Comparison of ENCODE assay signal across 12 mouse cellular contexts in genomic region chr7:80189147-80189933, GRCm38 (mm10). TPM values are rescaled to one million over a fixed set of nuclear protein-coding genes. Genes with fewer than 3 reads are reported as not detected.
DNase-seq lines count a peak whose midpoint lies in the region; ATAC-seq and TF ChIP-seq lines count a peak whose summit lies in the region.
"Had no signal": no experiment of that assay in that cellular context is flagged by ENCODE, and none has a peak within 500 bp of the region (broad histone marks: within the 10 kb centered on the region; RNA-seq: fewer than 3 reads in every experiment).

No protein-coding gene starts in this region.

- peak overlapping the region; percentile 51; the same call in 1 of the 2 replicates for H3K27ac ChIP-seq in heart, embryonic 16.5 days (ENCODE audit: low read length)
- no peak overlapping the region for H3K27ac ChIP-seq in heart, embryonic 10.5 days
- no peak overlapping the region for H3K27ac ChIP-seq in MEL (ENCODE audit: control insufficient read depth, low read depth, low read length)
- no peak overlapping the region for H3K27ac ChIP-seq in forebrain, postnatal 0 days (ENCODE audit: low read depth, low read length)
- peak overlapping the region; percentile 32; the same call in 1 of the 2 replicates for H3K27ac ChIP-seq in midbrain, postnatal 0 days (ENCODE audit: low read depth, low read length)
- H3K27ac ChIP-seq: heart, embryonic 15.5 days; limb, embryonic 13.5 days had no signal

- no peaks in the 10 kb centered on the region for H3K27me3 ChIP-seq in heart, embryonic 16.5 days (ENCODE audit: control insufficient read depth, insufficient read depth, low read length)
- no peaks in the 10 kb centered on the region for H3K27me3 ChIP-seq in heart, embryonic 10.5 days (ENCODE audit: insufficient read depth, poor library complexity, severe bottlenecking)
- no peaks in the 10 kb centered on the region for H3K27me3 ChIP-seq in MEL (ENCODE audit: control insufficient read depth in 1 of 2, insufficient read depth in 2 of 2, low read length in 2 of 2)
- H3K27me3 ChIP-seq in forebrain, postnatal 0 days (ENCODE audit: insufficient read depth, low read length): no peaks in the 10 kb centered on the region
- H3K27me3 ChIP-seq in midbrain, postnatal 0 days (ENCODE audit: insufficient read depth, low read length): no peaks in the 10 kb centered on the region
- H3K27me3 ChIP-seq: heart, embryonic 15.5 days; limb, embryonic 13.5 days had no signal

- H3K9me3 ChIP-seq in heart, embryonic 16.5 days (replicated peaks; ENCODE audit: control insufficient read depth, low read length): no peaks in the 10 kb centered on the region
- no peaks in the 10 kb centered on the region for H3K9me3 ChIP-seq in heart, embryonic 10.5 days
- H3K9me3 ChIP-seq in MEL (replicated peaks; ENCODE audit: insufficient read depth, low read length): no peaks in the 10 kb centered on the region
- no peaks in the 10 kb centered on the region for H3K9me3 ChIP-seq in forebrain, postnatal 0 days (ENCODE audit: low read length)
- H3K9me3 ChIP-seq in midbrain, postnatal 0 days (ENCODE audit: low read length): no peaks in the 10 kb centered on the region
- H3K9me3 ChIP-seq: G1E; heart, embryonic 15.5 days; limb, embryonic 13.5 days had no signal

- no peak for TF ChIP-seq EP300 in MEL (IDR thresholded peaks at IDR 0.05; ENCODE audit: low read depth in 1 of 2, low read length in 2 of 2)

- H3K79me2 ChIP-seq in MEL (ENCODE audit: control insufficient read depth, insufficient read depth, low read length, poor library complexity): no peaks in the 10 kb centered on the region; the same call in 1 of the 2 replicates

- no peak for TF ChIP-seq CTCF in MEL (IDR thresholded peaks at IDR 0.05 in 2 of 3, conservative IDR thresholded peaks at IDR 0.05 in 1 of 3; ENCODE audit: control insufficient read depth in 1 of 3, insufficient read depth in 1 of 3, low read depth in 2 of 3, low read length in 3 of 3, poor library complexity in 1 of 3, severe bottlenecking in 1 of 3)
- no peak for TF ChIP-seq CTCF in forebrain, postnatal 0 days (IDR thresholded peaks at IDR 0.05; ENCODE audit: low read depth)
- no peak for TF ChIP-seq CTCF in midbrain, postnatal 0 days (IDR thresholded peaks at IDR 0.05)

- intact Hi-C loops in left cerebral cortex, postnatal 14 days (cut with DNase I): no loop called here

- no peaks in the 10 kb centered on the region for H3K36me3 ChIP-seq in heart, embryonic 16.5 days (ENCODE audit: control insufficient read depth, insufficient read depth)
- no peaks in the 10 kb centered on the region for H3K36me3 ChIP-seq in heart, embryonic 10.5 days
- H3K36me3 ChIP-seq in MEL (ENCODE audit: control insufficient read depth in 1 of 2, insufficient read depth in 2 of 2, low read length in 2 of 2): peaks cover 0 to 14% of the 10 kb centered on the region in 2 experiments; a peak in 2 of 4 replicates
- H3K36me3 ChIP-seq in forebrain, postnatal 0 days (ENCODE audit: insufficient read depth): no peaks in the 10 kb centered on the region
- no peaks in the 10 kb centered on the region for H3K36me3 ChIP-seq in midbrain, postnatal 0 days (ENCODE audit: insufficient read depth, low read length)
- H3K36me3 ChIP-seq: heart, embryonic 15.5 days; limb, embryonic 13.5 days had no signal

- peaks cover 66% of the 10 kb centered on the region for H3K4me1 ChIP-seq in heart, embryonic 16.5 days (ENCODE audit: control insufficient read depth, insufficient read depth, low read length)
- peaks cover 70% of the 10 kb centered on the region for H3K4me1 ChIP-seq in heart, embryonic 10.5 days
- peaks cover 12 to 28% of the 10 kb centered on the region in 2 experiments for H3K4me1 ChIP-seq in MEL (ENCODE audit: control insufficient read depth in 1 of 2, insufficient read depth in 2 of 2, low read length in 2 of 2)
- H3K4me1 ChIP-seq in forebrain, postnatal 0 days (ENCODE audit: insufficient read depth): peaks cover 40% of the 10 kb centered on the region
- peaks cover 9% of the 10 kb centered on the region; the same call in 1 of the 2 replicates for H3K4me1 ChIP-seq in midbrain, postnatal 0 days (ENCODE audit: insufficient read depth, low read length)

- no peak for TF ChIP-seq RAD21 in MEL (IDR thresholded peaks at IDR 0.05; ENCODE audit: low read depth, low read length)

- no peak for TF ChIP-seq POLR2A in MEL (IDR thresholded peaks at IDR 0.05; ENCODE audit: control insufficient read depth in 1 of 2, insufficient read depth in 1 of 2, low read depth in 1 of 2, low read length in 2 of 2, poor library complexity in 1 of 2)

- peak overlapping the region; percentile 15; the same call in 1 of the 2 replicates for H3K9ac ChIP-seq in heart, embryonic 16.5 days (ENCODE audit: low read length)
- no peak overlapping the region for H3K9ac ChIP-seq in MEL (ENCODE audit: control insufficient read depth, low read depth, low read length, poor library complexity, severe bottlenecking)
- no peak overlapping the region for H3K9ac ChIP-seq in forebrain, postnatal 0 days
- H3K9ac ChIP-seq in midbrain, postnatal 0 days (replicated peaks; ENCODE audit: low read length, poor library complexity, severe bottlenecking): 0 out of 2 replicates have a peak overlapping the region, but pooled peaks have one; percentile 13
- H3K9ac ChIP-seq: heart, embryonic 15.5 days; limb, embryonic 13.5 days had no signal

- WGBS in heart, embryonic 16.5 days: 57% methylated on average over 11 of the region's 11 CpGs
- WGBS in heart, embryonic 10.5 days: 69% methylated on average over 11 of the region's 11 CpGs
- 27% methylated on average over 11 of the region's 11 CpGs for WGBS in forebrain, postnatal 0 days
- WGBS in midbrain, postnatal 0 days: 38% methylated on average over 11 of the region's 11 CpGs

- DNase-seq in heart, embryonic 10.5 days (ENCODE audit: low spot score): no peak
- DNase-seq in MEL (ENCODE audit: low read depth, low spot score): no peak
- DNase-seq in forebrain, postnatal 0 days: no peak
- peak; percentile 50 for DNase-seq in midbrain, postnatal 0 days (ENCODE audit: low spot score)
- DNase-seq in urinary bladder, postnatal 14 days (ENCODE audit: low spot score): no peak
- no peak for DNase-seq in left cerebral cortex, postnatal 14 days (ENCODE audit: low spot score in 2 of 2)
- DNase-seq in lung, postnatal 10 days: no peak

- no peak overlapping the region for H3K4me3 ChIP-seq in heart, embryonic 16.5 days (ENCODE audit: low read length)
- H3K4me3 ChIP-seq in heart, embryonic 10.5 days: no peak overlapping the region
- no peak overlapping the region for H3K4me3 ChIP-seq in MEL (ENCODE audit: control insufficient read depth in 1 of 2, insufficient read depth in 1 of 2, low read depth in 2 of 2, low read length in 2 of 2)
- no peak overlapping the region for H3K4me3 ChIP-seq in forebrain, postnatal 0 days (ENCODE audit: low read depth, low read length)
- no peak overlapping the region for H3K4me3 ChIP-seq in midbrain, postnatal 0 days (ENCODE audit: low read depth, low read length)
- H3K4me3 ChIP-seq: heart, embryonic 15.5 days; limb, embryonic 13.5 days had no signal

- H3K4me2 ChIP-seq in heart, embryonic 16.5 days (ENCODE audit: low read depth, low read length): no peak overlapping the region
- 0 out of 2 replicates have a peak overlapping the region, but pooled peaks have one; percentile 4 for H3K4me2 ChIP-seq in forebrain, postnatal 0 days (ENCODE audit: low read depth)
- H3K4me2 ChIP-seq in midbrain, postnatal 0 days (ENCODE audit: low read depth, low read length, poor library complexity, severe bottlenecking): peak overlapping the region; percentile 9; the same call in 1 of the 2 replicates
- H3K4me2 ChIP-seq: heart, embryonic 15.5 days; limb, embryonic 13.5 days had no signal

- ATAC-seq in heart, embryonic 16.5 days (replicated peaks; ENCODE audit: extremely low read depth, insufficient read depth, low FRiP score): no peak
- no peak for ATAC-seq in forebrain, postnatal 0 days
- no peak for ATAC-seq in midbrain, postnatal 0 days (ENCODE audit: low FRiP score)

RNA-seq across cellular contexts. Expression of gene Sema4b, which starts 2.7 kb away (rescaled TPM):
- 12.1 and 14.4 TPM in 2 replicates for polyA plus RNA-seq in heart, embryonic 16.5 days (2015; fragmentation: Nextera tagmentation; extraction: Ambion mirVana)
- 7.8 and 8.9 TPM in 2 replicates for polyA plus RNA-seq in heart, embryonic 10.5 days (2016; fragmentation: Nextera tagmentation; extraction: Ambion mirVana)
- 8.4 and 10.9 TPM in 2 replicates for total RNA-seq in MEL (2012; rRNA removed)
- polyA plus RNA-seq in MEL (2012; ENCODE audit: insufficient read depth in 1 of 2, insufficient read length in 2 of 2, low read depth in 1 of 2, low replicate concordance in 2 of 2, missing spikeins in 1 of 2): 10 to 100 TPM in 1 of 2 experiments, not detected in 1; 17.3 TPM
- total RNA-seq in forebrain, postnatal 0 days (2014; rRNA removed): 24.5 and 35.6 TPM in 2 replicates
- polyA plus RNA-seq in forebrain, postnatal 0 days (2015; fragmentation: Nextera tagmentation; extraction: Ambion mirVana): 17.0 and 22.4 TPM in 2 replicates
- 40.3 and 43.7 TPM in 2 replicates for total RNA-seq in midbrain, postnatal 0 days (2014; rRNA removed)
- 26.3 and 29.2 TPM in 2 replicates for polyA plus RNA-seq in midbrain, postnatal 0 days (2015; fragmentation: Nextera tagmentation; extraction: Ambion mirVana)
- 10 to 100 TPM; 20.0 to 20.7 TPM for total RNA-seq in left cerebral cortex, postnatal 14 days (2021)

RNA-seq across cellular contexts. Expression of gene Cib1, which starts 43.3 kb away (rescaled TPM):
- polyA plus RNA-seq in heart, embryonic 16.5 days (2015; fragmentation: Nextera tagmentation; extraction: Ambion mirVana): 65.6 and 65.9 TPM in 2 replicates
- polyA plus RNA-seq in heart, embryonic 10.5 days (2016; fragmentation: Nextera tagmentation; extraction: Ambion mirVana): 61.9 and 74.9 TPM in 2 replicates
- 69.3 and 84.5 TPM in 2 replicates for total RNA-seq in MEL (2012; rRNA removed)
- 100 to 1,000 TPM in 1 of 2 experiments, not detected in 1; 145 TPM for polyA plus RNA-seq in MEL (2012; ENCODE audit: insufficient read depth in 1 of 2, insufficient read length in 2 of 2, low read depth in 1 of 2, low replicate concordance in 2 of 2, missing spikeins in 1 of 2)
- total RNA-seq in forebrain, postnatal 0 days (2014; rRNA removed): 11.3 and 16.4 TPM in 2 replicates
- 29.0 and 29.3 TPM in 2 replicates for polyA plus RNA-seq in forebrain, postnatal 0 days (2015; fragmentation: Nextera tagmentation; extraction: Ambion mirVana)
- total RNA-seq in midbrain, postnatal 0 days (2014; rRNA removed): 15.2 and 22.3 TPM in 2 replicates
- polyA plus RNA-seq in midbrain, postnatal 0 days (2015; fragmentation: Nextera tagmentation; extraction: Ambion mirVana): 30.6 and 33.7 TPM in 2 replicates
- total RNA-seq in left cerebral cortex, postnatal 14 days (2021): 10 to 100 TPM; 18.7 to 22.0 TPM

RNA-seq across cellular contexts. Expression of gene Gdpgp1, which starts 43.3 kb away (rescaled TPM):
- 3.2 and 4.2 TPM in 2 replicates for polyA plus RNA-seq in heart, embryonic 16.5 days (2015; fragmentation: Nextera tagmentation; extraction: Ambion mirVana)
- 5.2 and 5.8 TPM in 2 replicates for polyA plus RNA-seq in heart, embryonic 10.5 days (2016; fragmentation: Nextera tagmentation; extraction: Ambion mirVana)
- total RNA-seq in MEL (2012; rRNA removed): 3.4 and 4.0 TPM in 2 replicates
- 1 to 10 TPM in 1 of 2 experiments, not detected in 1; 4.6 TPM for polyA plus RNA-seq in MEL (2012; ENCODE audit: insufficient read depth in 1 of 2, insufficient read length in 2 of 2, low read depth in 1 of 2, low replicate concordance in 2 of 2, missing spikeins in 1 of 2)
- 4.1 and 5.8 TPM in 2 replicates for total RNA-seq in forebrain, postnatal 0 days (2014; rRNA removed)
- polyA plus RNA-seq in forebrain, postnatal 0 days (2015; fragmentation: Nextera tagmentation; extraction: Ambion mirVana): 1.3 and 2.6 TPM in 2 replicates
- total RNA-seq in midbrain, postnatal 0 days (2014; rRNA removed): 5.9 and 7.4 TPM in 2 replicates
- 2.5 and 2.8 TPM in 2 replicates for polyA plus RNA-seq in midbrain, postnatal 0 days (2015; fragmentation: Nextera tagmentation; extraction: Ambion mirVana)
- 1 to 10 TPM; 6.6 to 6.7 TPM for total RNA-seq in left cerebral cortex, postnatal 14 days (2021)

RNA-seq across cellular contexts. Expression of gene Ttll13, which starts 56.8 kb away (rescaled TPM):
- 0.60 and 1.2 TPM in 2 replicates for polyA plus RNA-seq in heart, embryonic 16.5 days (2015; fragmentation: Nextera tagmentation; extraction: Ambion mirVana)
- polyA plus RNA-seq in heart, embryonic 10.5 days (2016; fragmentation: Nextera tagmentation; extraction: Ambion mirVana): 0.54 and 0.84 TPM in 2 replicates
- 0.39 and 0.46 TPM in 2 replicates for total RNA-seq in MEL (2012; rRNA removed)
- under 1 TPM in 1 of 2 experiments, not detected in 1; 0.40 TPM for polyA plus RNA-seq in MEL (2012; ENCODE audit: insufficient read depth in 1 of 2, insufficient read length in 2 of 2, low read depth in 1 of 2, low replicate concordance in 2 of 2, missing spikeins in 1 of 2)
- 0.48 and 2.0 TPM in 2 replicates for total RNA-seq in forebrain, postnatal 0 days (2014; rRNA removed)
- polyA plus RNA-seq in forebrain, postnatal 0 days (2015; fragmentation: Nextera tagmentation; extraction: Ambion mirVana): 1.4 and 1.5 TPM in 2 replicates
- 1.2 and 1.6 TPM in 2 replicates for total RNA-seq in midbrain, postnatal 0 days (2014; rRNA removed)
- 2.4 and 3.2 TPM in 2 replicates for polyA plus RNA-seq in midbrain, postnatal 0 days (2015; fragmentation: Nextera tagmentation; extraction: Ambion mirVana)
- 1 to 10 TPM in 1 of 2 experiments, under 1 TPM in 1; 0.95 to 1.2 TPM for total RNA-seq in left cerebral cortex, postnatal 14 days (2021)
- total RNA-seq: common myeloid progenitor, adult 5-6 weeks had no signal

Comparison
In these comparisons a context has a peak if more than half of its experiments do, and no peak if none do; other contexts are left out.
1. H3K27ac ChIP-seq: peak in heart, embryonic 16.5 days (single experiment) and midbrain, postnatal 0 days (single experiment); none in heart, embryonic 10.5 days (single experiment), MEL (single experiment) and forebrain, postnatal 0 days (single experiment).
2. H3K9ac ChIP-seq: peak in heart, embryonic 16.5 days (single experiment) and midbrain, postnatal 0 days (single experiment); none in MEL (single experiment) and forebrain, postnatal 0 days (single experiment).